Mouse (Mus musculus): ENCODE data around the gene 2900026A02Rik. TPM values are rescaled to one million over a fixed set of nuclear protein-coding genes. Genes with fewer than 3 reads are reported as not detected.
A peak's percentile ranks its signal among the peaks of the same experiment; 100 is the strongest.

The 2900026A02Rik gene
- polyA plus RNA-seq, 1 experiment from 2014 or later = 6.9 TPM

GRCm38 (mm10) chr5:113219450-113219849 is 1.6 kb downstream of the 2900026A02Rik start:
- Histone ChIP-seq H3K9me3 (ENCODE audit: low read depth, low read length) (no peaks in the 10 kb centered on the region), H3K4me2 (no peak overlapping the region), H3K9ac (no peak overlapping the region), H3K4me1 (ENCODE audit: insufficient read depth) (peaks cover 4% of the 10 kb centered on the region; the same call in 1 of the 2 replicates), H3K36me3 (ENCODE audit: insufficient read depth) (no peaks in the 10 kb centered on the region), H3K27ac (ENCODE audit: low read depth) (no peak overlapping the region), H3K4me3 (ENCODE audit: low read depth, low read length) (no peak overlapping the region), H3K27me3 (ENCODE audit: insufficient read depth, low read length) (peaks cover 7% of the 10 kb centered on the region; the same call in 1 of the 2 replicates)
- WGBS = 59% methylated on average over 6 of the region's 6 CpGs
- ATAC-seq (ENCODE audit: insufficient read depth) (no peak), DNase-seq (no peak)
- no peak for TF ChIP-seq CTCF (IDR thresholded peaks at IDR 0.05; ENCODE audit: low read depth)

DNA sequence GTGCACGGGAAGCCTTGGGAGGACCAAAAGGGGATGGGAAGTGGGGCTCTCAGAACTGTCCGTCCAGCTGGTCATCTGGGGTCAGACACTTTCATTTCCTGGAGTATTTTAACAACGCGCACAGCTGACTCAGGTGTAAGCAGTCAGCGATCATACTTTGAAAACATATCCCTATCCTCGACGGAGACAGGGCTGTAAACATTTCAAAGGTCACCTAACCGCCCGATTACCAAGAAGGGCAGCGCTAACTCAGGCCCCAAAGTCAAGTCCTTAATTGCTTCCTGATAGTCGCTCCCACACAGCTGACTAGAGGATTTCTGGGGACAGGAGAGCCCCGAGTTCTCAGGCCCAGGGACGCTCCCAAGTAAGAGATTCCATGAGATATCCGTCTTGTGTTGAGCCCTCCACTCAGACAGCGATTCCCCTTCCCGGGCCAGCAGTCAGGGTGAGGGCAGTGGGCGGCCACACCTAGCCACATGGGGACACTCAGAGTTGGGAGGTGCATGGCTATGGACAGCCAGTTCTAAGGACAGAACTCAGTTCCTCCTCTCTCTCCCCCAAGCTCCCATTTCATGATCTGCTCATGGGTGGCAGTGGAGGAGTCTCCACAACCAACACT is 2.3 kb downstream of the 2900026A02Rik start:
- Histone ChIP-seq H3K36me3 (ENCODE audit: insufficient read depth) (no peaks in the 10 kb centered on the region), H3K4me1 (ENCODE audit: insufficient read depth) (peaks cover 4% of the 10 kb centered on the region; the same call in 1 of the 2 replicates), H3K9me3 (ENCODE audit: low read depth, low read length) (no peaks in the 10 kb centered on the region), H3K27me3 (ENCODE audit: insufficient read depth, low read length) (peaks cover 7% of the 10 kb centered on the region; the same call in 1 of the 2 replicates), H3K27ac (ENCODE audit: low read depth) (no peak overlapping the region), H3K4me2 (no peak overlapping the region), H3K4me3 (ENCODE audit: low read depth, low read length) (no peak overlapping the region), H3K9ac (no peak overlapping the region)
- 41% methylated on average over 17 of the region's 17 CpGs for WGBS
- no peak for TF ChIP-seq CTCF (IDR thresholded peaks at IDR 0.05; ENCODE audit: low read depth)
- ATAC-seq (ENCODE audit: insufficient read depth) = no peak
- DNase-seq = no peak

- Histone ChIP-seq H3K27ac (ENCODE audit: low read depth) (no peak overlapping the region), H3K9me3 (ENCODE audit: low read depth, low read length) (no peaks in the 10 kb centered on the region), H3K4me2 (no peak overlapping the region), H3K36me3 (ENCODE audit: insufficient read depth) (no peaks in the 10 kb centered on the region), H3K27me3 (ENCODE audit: insufficient read depth, low read length) (peaks cover 7% of the 10 kb centered on the region; the same call in 1 of the 2 replicates), H3K9ac (no peak overlapping the region), H3K4me3 (ENCODE audit: low read depth, low read length) (no peak overlapping the region), H3K4me1 (ENCODE audit: insufficient read depth) (peaks cover 4% of the 10 kb centered on the region; the same call in 1 of the 2 replicates)
- DNase-seq (no peak), ATAC-seq (ENCODE audit: insufficient read depth) (no peak)
- 71% methylated on average over 12 of the region's 12 CpGs for WGBS
- no peak for TF ChIP-seq CTCF (IDR thresholded peaks at IDR 0.05; ENCODE audit: low read depth)
Observed at GRCm38 (mm10) chr5:113217076-113217475, 4.0 kb downstream of the 2900026A02Rik start.

- H3K4me3 ChIP-seq (ENCODE audit: low read depth, low read length) = no peak overlapping the region
Observed at GRCm38 (mm10) chr5:113216328-113216960, 4.6 kb downstream of the 2900026A02Rik start.

GRCm38 (mm10) chr5:113215610-113216011 is 5.4 kb downstream of the 2900026A02Rik start:
- no peak for TF ChIP-seq CTCF (IDR thresholded peaks at IDR 0.05; ENCODE audit: low read depth)
- ATAC-seq (ENCODE audit: insufficient read depth) (no peak), DNase-seq (peak; percentile 19)
- peaks cover 3% of the 10 kb centered on the region; the same call in 1 of the 2 replicates for H3K4me1 ChIP-seq (ENCODE audit: insufficient read depth)
- H3K27ac ChIP-seq (ENCODE audit: low read depth) = no peak overlapping the region
- no peaks in the 10 kb centered on the region for H3K9me3 ChIP-seq (ENCODE audit: low read depth, low read length)
- WGBS = 63% methylated on average over 9 of the region's 9 CpGs
- no peak overlapping the region for H3K4me2 ChIP-seq
- no peak overlapping the region for H3K9ac ChIP-seq
- peaks cover 5% of the 10 kb centered on the region; the same call in 1 of the 2 replicates for H3K27me3 ChIP-seq (ENCODE audit: insufficient read depth, low read length)
- no peaks in the 10 kb centered on the region for H3K36me3 ChIP-seq (ENCODE audit: insufficient read depth)
- no peak overlapping the region for H3K4me3 ChIP-seq (ENCODE audit: low read depth, low read length)

More at GRCm38 (mm10) chr5:113216328-113216960, 4.6 kb downstream of the 2900026A02Rik start:
- no peak for DNase-seq
- Histone ChIP-seq H3K36me3 (ENCODE audit: insufficient read depth) (no peaks in the 10 kb centered on the region), H3K27ac (ENCODE audit: low read depth) (no peak overlapping the region; the same call in 1 of the 2 replicates), H3K4me2 (no peak overlapping the region), H3K9me3 (ENCODE audit: low read depth, low read length) (no peaks in the 10 kb centered on the region), H3K4me1 (ENCODE audit: insufficient read depth) (peaks cover 4% of the 10 kb centered on the region; the same call in 1 of the 2 replicates), H3K27me3 (ENCODE audit: insufficient read depth, low read length) (peaks cover 7% of the 10 kb centered on the region; the same call in 1 of the 2 replicates), H3K9ac (no peak overlapping the region)
- ATAC-seq (ENCODE audit: insufficient read depth) = no peak
- WGBS = 62% methylated on average over 14 of the region's 14 CpGs
- no peak for TF ChIP-seq CTCF (IDR thresholded peaks at IDR 0.05; ENCODE audit: low read depth)

GRCm38 (mm10) chr5:113214455-113214854 is 6.6 kb downstream of the 2900026A02Rik start:
- DNase-seq (peak; percentile 70), ATAC-seq (ENCODE audit: insufficient read depth) (peak; percentile 26)
- 0 out of 2 replicates have a peak overlapping the region, but pooled peaks have one; percentile 4 for H3K27ac ChIP-seq (ENCODE audit: low read depth)
- no peaks in the 10 kb centered on the region for H3K9me3 ChIP-seq (ENCODE audit: low read depth, low read length)
- H3K4me2 ChIP-seq = no peak overlapping the region
- no peaks in the 10 kb centered on the region for H3K27me3 ChIP-seq (ENCODE audit: insufficient read depth, low read length)
- TF ChIP-seq CTCF (IDR thresholded peaks at IDR 0.05; ENCODE audit: low read depth) = no peak
- no peak overlapping the region for H3K9ac ChIP-seq
- no peak overlapping the region for H3K4me3 ChIP-seq (ENCODE audit: low read depth, low read length)
- 30% methylated on average over 11 of the region's 11 CpGs for WGBS
- peaks cover 4% of the 10 kb centered on the region; the same call in 1 of the 2 replicates for H3K4me1 ChIP-seq (ENCODE audit: insufficient read depth)
- no peaks in the 10 kb centered on the region for H3K36me3 ChIP-seq (ENCODE audit: insufficient read depth)

- Histone ChIP-seq H3K27ac (ENCODE audit: low read depth) (0 out of 2 replicates have a peak overlapping the region, but pooled peaks have one; percentile 4), H3K4me3 (ENCODE audit: low read depth, low read length) (no peak overlapping the region), H3K36me3 (ENCODE audit: insufficient read depth) (no peaks in the 10 kb centered on the region), H3K9me3 (ENCODE audit: low read depth, low read length) (no peaks in the 10 kb centered on the region), H3K4me2 (no peak overlapping the region), H3K27me3 (ENCODE audit: insufficient read depth, low read length) (no peaks in the 10 kb centered on the region), H3K9ac (no peak overlapping the region), H3K4me1 (ENCODE audit: insufficient read depth) (peaks cover 7% of the 10 kb centered on the region; the same call in 1 of the 2 replicates)
- no peak for TF ChIP-seq CTCF (IDR thresholded peaks at IDR 0.05; ENCODE audit: low read depth)
- DNase-seq (no peak), ATAC-seq (ENCODE audit: insufficient read depth) (no peak)
- 81% methylated on average over 8 of the region's 8 CpGs for WGBS
Observed at GRCm38 (mm10) chr5:113214041-113214440, 7.0 kb downstream of the 2900026A02Rik start.

Measured in lung, embryonic 14.5 days (tissue).